Mouse (Mus musculus) testis, adult 2 months (tissue): ENCODE measurements around the gene Mast3. TPM values are rescaled to one million over a fixed set of nuclear protein-coding genes. Genes with fewer than 3 reads are reported as not detected.

Experiments used
- H3K27ac ChIP-seq: fragments of 200-500 bp; 2 replicates; pipeline ENCODE4 v1.5.1; 2012; ENCODE audit warnings: low read depth, low read length; ENCODE audit not compliant: control insufficient read depth, insufficient read depth
- H3K27me3 ChIP-seq: fragments of 200-500 bp; 2 replicates; pipeline ENCODE4 v1.6.1; 2012; ENCODE audit warnings: mild to moderate bottlenecking, low read length, moderate library complexity; ENCODE audit not compliant: control insufficient read depth, insufficient read depth
- H3K36me3 ChIP-seq: fragments of 200-500 bp; 2 replicates; pipeline ENCODE4 v1.6.1; 2012; ENCODE audit warnings: mild to moderate bottlenecking, low read length; ENCODE audit not compliant: control insufficient read depth, insufficient read depth
- H3K4me1 ChIP-seq: fragments of 200-500 bp; 2 replicates; pipeline ENCODE4 v1.6.1; 2012; ENCODE audit warnings: low read length; ENCODE audit not compliant: control insufficient read depth, insufficient read depth
- H3K4me3 ChIP-seq: fragments of 200-500 bp; 2 replicates; pipeline ENCODE4 v1.5.1; 2012; ENCODE audit warnings: low read depth, mild to moderate bottlenecking, low read length, moderate library complexity, mixed read lengths; ENCODE audit not compliant: control insufficient read depth
- CTCF ChIP-seq: fragments of 200-500 bp; IDR thresholded peaks from 2 replicates; pipeline ENCODE4 v1.5.1; 2012; ENCODE audit warnings: low read depth, mild to moderate bottlenecking, inconsistent platforms, low read length, moderate library complexity; ENCODE audit not compliant: control insufficient read depth, insufficient read depth, insufficient replicate concordance
- POLR2A ChIP-seq: fragments of 200-500 bp; IDR thresholded peaks from 2 replicates; pipeline ENCODE4 v1.6.1; 2012; ENCODE audit warnings: low read depth, mild to moderate bottlenecking, inconsistent platforms, low read length, moderate library complexity; ENCODE audit not compliant: control insufficient read depth
- polyA plus RNA-seq: library from polyadenylated mRNA; depleted of rRNA; stranded (reverse); fragments of >200 nt; gene quantifications from 2 replicates; pipeline ENCODE4 v1.2.3, GENCODE M21; 2012

Mast3 gene
- polyA plus RNA-seq, 1 experiment: 11.0 TPM

- Histone ChIP-seq H3K36me3 (no peaks in the 10 kb centered on the region), H3K4me3 (no peak overlapping the region), H3K27ac (no peak overlapping the region), H3K27me3 (no peaks in the 10 kb centered on the region), H3K4me1 (peaks cover 7% of the 10 kb centered on the region; the same call in 1 of the 2 replicates)
- no peak for TF ChIP-seq CTCF
- TF ChIP-seq POLR2A: no peak
Measured at GRCm38 (mm10) chr8:70772890-70773289, 32.0 kb downstream of the Mast3 start.

GRCm38 (mm10) chr8:70772075-70772474, 32.8 kb downstream of the Mast3 start:
- no peaks in the 10 kb centered on the region for H3K27me3 ChIP-seq
- H3K4me1 ChIP-seq: peaks cover 5% of the 10 kb centered on the region; the same call in 1 of the 2 replicates
- no peaks in the 10 kb centered on the region for H3K36me3 ChIP-seq
- H3K4me3 ChIP-seq: no peak overlapping the region
- TF ChIP-seq POLR2A: no peak
- TF ChIP-seq CTCF: no peak
- H3K27ac ChIP-seq: no peak overlapping the region

DNA sequence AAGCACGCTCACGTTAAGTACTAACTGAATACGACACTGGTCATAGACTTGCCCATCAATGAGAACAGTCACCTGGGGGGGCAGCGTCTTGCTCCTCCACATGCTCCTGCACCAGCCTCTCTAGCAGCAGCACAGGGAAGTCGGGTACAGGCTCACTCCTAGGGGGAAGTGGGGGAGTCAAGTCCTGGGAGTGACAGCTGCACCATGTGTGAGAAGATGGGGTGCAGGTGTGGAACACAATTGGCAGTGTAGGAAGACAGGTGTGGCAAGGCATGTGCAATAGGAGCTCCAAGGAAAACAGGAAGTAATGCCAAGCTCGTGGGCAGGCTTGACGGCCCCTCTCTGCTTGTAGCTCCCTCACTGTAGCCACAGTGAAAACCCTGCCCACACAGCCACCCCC, 33.6 kb downstream of the Mast3 start:
- Histone ChIP-seq H3K36me3 (no peaks in the 10 kb centered on the region), H3K27ac (no peak overlapping the region), H3K27me3 (no peaks in the 10 kb centered on the region), H3K4me1 (peaks cover 10% of the 10 kb centered on the region), H3K4me3 (no peak overlapping the region)
- no peak for TF ChIP-seq CTCF
- no peak for TF ChIP-seq POLR2A

DNA sequence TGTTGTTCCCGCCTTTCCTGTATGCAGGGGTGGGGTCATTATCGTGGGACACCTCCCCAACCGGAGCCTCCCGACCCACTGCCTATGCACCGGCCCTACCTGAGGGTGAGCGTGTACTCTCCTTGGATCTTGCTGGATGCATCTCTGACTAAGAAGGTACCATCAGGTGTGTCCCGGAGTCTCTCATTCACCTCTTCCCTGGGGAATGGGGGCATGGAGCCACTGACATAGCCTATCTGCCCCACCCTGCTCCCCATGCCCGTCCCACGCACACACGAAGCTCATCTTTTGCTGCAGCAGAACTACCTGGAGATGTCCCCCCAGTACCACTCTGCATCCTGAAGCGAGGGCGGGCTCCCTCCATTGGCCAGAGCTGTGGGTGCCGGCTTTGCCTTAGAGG, 34.1 kb downstream of the Mast3 start:
- Histone ChIP-seq H3K27ac (no peak overlapping the region), H3K4me1 (peaks cover 10% of the 10 kb centered on the region), H3K27me3 (no peaks in the 10 kb centered on the region), H3K36me3 (no peaks in the 10 kb centered on the region), H3K4me3 (no peak overlapping the region)
- no peak for TF ChIP-seq CTCF
- no peak for TF ChIP-seq POLR2A

DNA sequence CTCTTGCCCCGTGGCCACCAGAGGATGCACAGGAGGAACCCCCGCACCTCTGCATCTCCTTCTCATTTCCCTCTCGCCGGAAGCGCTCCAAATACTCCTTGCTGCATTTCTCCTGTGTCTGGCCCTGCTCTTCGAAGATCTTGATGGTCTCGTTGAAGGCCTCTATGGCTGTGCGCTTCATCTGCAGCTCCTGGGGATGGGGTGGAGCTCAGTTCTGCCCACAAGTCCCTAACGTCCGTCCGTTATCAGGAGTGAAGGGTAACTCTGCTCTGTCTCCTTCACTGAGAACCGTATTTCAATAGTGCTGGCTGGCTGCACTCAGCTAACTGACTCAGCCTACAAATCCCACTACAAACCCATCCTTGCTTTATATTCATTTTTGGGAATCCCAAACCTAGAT, 35.0 kb downstream of the Mast3 start:
- H3K36me3 ChIP-seq: no peaks in the 10 kb centered on the region
- H3K27ac ChIP-seq: no peak overlapping the region
- H3K4me3 ChIP-seq: no peak overlapping the region
- H3K27me3 ChIP-seq: no peaks in the 10 kb centered on the region
- TF ChIP-seq POLR2A (no peak), CTCF (no peak)
- peaks cover 11% of the 10 kb centered on the region for H3K4me1 ChIP-seq

DNA sequence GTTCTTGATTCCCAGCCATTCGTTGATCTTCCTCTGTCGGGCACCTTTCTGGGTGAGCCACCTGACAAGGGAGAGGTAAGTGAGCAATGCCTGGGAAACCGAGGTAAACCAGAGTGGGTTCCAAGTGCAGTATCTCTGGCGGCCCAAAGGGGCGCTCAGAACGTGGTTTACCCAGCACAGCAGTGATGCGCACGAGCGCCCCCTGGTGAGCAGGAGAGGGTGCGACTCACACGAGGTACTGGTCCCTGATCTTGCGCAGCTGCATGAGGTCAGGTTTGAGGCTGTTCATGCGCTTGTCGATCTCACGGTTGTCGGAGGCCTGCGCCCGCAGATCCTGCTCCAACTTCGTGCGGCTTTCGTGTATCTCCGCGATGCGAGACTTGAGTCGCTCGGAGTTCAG, 35.5 kb downstream of the Mast3 start:
- Histone ChIP-seq H3K36me3 (no peaks in the 10 kb centered on the region), H3K4me1 (peaks cover 11% of the 10 kb centered on the region), H3K27me3 (no peaks in the 10 kb centered on the region), H3K27ac (no peak overlapping the region), H3K4me3 (no peak overlapping the region)
- peak; percentile 96 for TF ChIP-seq CTCF
- no peak for TF ChIP-seq POLR2A

GRCm38 (mm10) chr8:70768956-70769355, 35.9 kb downstream of the Mast3 start:
- Histone ChIP-seq H3K4me3 (no peak overlapping the region), H3K36me3 (no peaks in the 10 kb centered on the region), H3K4me1 (peaks cover 11% of the 10 kb centered on the region), H3K27me3 (no peaks in the 10 kb centered on the region), H3K27ac (no peak overlapping the region)
- TF ChIP-seq POLR2A (no peak), CTCF (no peak)

GRCm38 (mm10) chr8:70768231-70768776, 36.5 kb downstream of the Mast3 start:
- H3K4me3 ChIP-seq: no peak overlapping the region

More at GRCm38 (mm10) chr8:70768231-70768776, 36.5 kb downstream of the Mast3 start:
- H3K4me1 ChIP-seq: peaks cover 11% of the 10 kb centered on the region
- TF ChIP-seq POLR2A (no peak), CTCF (no peak)
- no peaks in the 10 kb centered on the region for H3K27me3 ChIP-seq
- H3K27ac ChIP-seq: no peak overlapping the region
- no peaks in the 10 kb centered on the region for H3K36me3 ChIP-seq
